Mouse (Mus musculus) urinary bladder, postnatal 4 days (tissue): ENCODE measurements around the gene Fbxw14.
"Not testable (repeated sequence)": the region's sequence is repeated elsewhere in the genome, so short reads cannot be mapped to it uniquely, and the experiment has no call there.

Experiments used
- DNase-seq, 2 experiments: peaks; one replicate each; pipeline ENCODE4 v3.0.0; 2021 to 2022; ENCODE audit warnings: low spot score in 2 of 2

Gene Fbxw14

GRCm38 (mm10) chr9:109287576-109287975 lies at the start of gene Fbxw14:
TSS of gene Fbxw14 (minus strand) at chr9:109287676.
- DNase-seq, result not testable (repeated sequence)

- DNase-seq, result no peak
Observed at GRCm38 (mm10) chr9:109263041-109263440, 24.4 kb downstream of the Fbxw14 start.

GRCm38 (mm10) chr9:109234654-109235053 lies 52.8 kb downstream of the Fbxw14 start, which contains the start of gene Fbxw20:
TSS of gene Fbxw20 (minus strand) at chr9:109234754.
- no peak for DNase-seq
